Mouse (Mus musculus) heart, postnatal 0 days (tissue): ENCODE measurements around the gene Cadm4.

ENCODE experiments used
- CTCF ChIP-seq: IDR thresholded peaks from 2 replicates; pipeline ENCODE4 v1.5.1; 2016; ENCODE audit warnings: antibody characterized with exemption, control low read depth, low read depth
- EP300 ChIP-seq: IDR thresholded peaks from 2 replicates; pipeline ENCODE4 v1.6.1; 2016; ENCODE audit warnings: antibody characterized with exemption, low read depth

- TF ChIP-seq CTCF (no peak), EP300 (no peak)
Observed at GRCm38 (mm10) chr7:24544506-24544905, 62.7 kb downstream of the Cadm4 start.
